Mouse (Mus musculus) liver, embryonic 14 days (tissue): Measurements from ENCODE around the gene Gm49384. TPM values are rescaled to one million over a fixed set of nuclear protein-coding genes. Genes with fewer than 3 reads are reported as not detected.

Source experiments
- polyA plus RNA-seq: library from polyadenylated mRNA; depleted of rRNA; stranded (reverse); fragments of >200 nt; gene quantifications from 2 replicates; pipeline ENCODE4 v1.2.3, GENCODE M21; 2012; rRNA removed

Gene Gm49384
- 7.2 and 8.7 TPM in 2 replicates for polyA plus RNA-seq

DNA sequence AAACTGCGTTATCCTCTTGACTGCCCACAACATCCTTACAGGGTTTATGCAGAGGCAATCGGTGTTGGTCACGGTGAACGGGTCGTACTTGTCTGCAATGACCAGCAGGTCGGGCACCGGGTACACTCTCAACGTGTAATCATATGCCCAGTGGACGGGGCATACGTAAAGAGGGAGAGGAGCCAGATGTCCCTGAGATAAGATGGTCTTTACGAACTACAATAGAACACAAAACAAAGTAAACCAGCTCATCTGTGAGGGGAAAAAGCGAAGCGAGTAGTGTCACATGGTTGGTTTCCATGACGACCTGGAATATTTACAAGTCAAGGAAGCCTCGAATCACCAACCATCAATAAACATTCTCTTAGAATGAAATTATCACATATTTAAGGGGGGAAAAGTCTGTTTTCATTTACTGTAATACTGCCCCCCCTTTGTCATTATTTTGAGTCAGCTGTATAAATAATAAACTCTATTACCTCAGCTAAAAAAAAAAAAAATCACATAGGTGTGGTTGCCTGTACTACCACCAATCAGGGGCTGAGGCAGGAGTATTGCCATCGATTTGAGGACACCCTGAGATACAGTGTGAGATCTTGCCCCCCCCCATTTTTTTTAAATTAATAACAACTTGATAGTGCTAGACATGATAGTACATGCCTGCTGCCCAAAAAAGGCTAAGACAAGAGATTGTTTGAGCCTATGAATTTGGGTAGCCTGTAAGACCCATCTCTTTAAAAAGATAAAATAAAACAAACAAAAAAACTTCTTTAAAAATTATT is at the start of gene Gm49384:
TSS of gene Gm49384 (minus strand) at position 216 of the 782 bp plus-strand sequence.

DNA sequence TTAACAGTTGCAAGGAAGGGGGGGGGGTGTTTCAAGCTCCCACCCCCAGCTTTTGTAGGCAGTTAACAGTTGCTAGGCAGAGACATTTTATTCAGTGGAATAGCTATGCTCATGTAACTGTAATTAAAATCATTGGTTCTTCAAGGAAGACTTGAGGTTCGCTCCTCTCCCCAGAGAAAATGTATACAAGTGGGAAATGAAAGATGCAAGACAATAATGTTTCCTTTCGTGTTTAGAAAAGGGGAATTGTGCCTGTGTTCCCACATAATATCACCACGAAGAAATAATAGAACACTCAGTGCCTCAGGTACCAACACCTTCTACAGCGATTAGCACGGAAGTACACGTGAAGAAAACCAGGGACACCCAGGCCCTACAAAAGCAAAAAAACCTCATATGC is 36.8 kb upstream of the Gm49384 start, which contains the start of gene Klhdc1:
TSS of gene Klhdc1 (plus strand) at position 301 of the 400 bp plus-strand sequence.

DNA sequence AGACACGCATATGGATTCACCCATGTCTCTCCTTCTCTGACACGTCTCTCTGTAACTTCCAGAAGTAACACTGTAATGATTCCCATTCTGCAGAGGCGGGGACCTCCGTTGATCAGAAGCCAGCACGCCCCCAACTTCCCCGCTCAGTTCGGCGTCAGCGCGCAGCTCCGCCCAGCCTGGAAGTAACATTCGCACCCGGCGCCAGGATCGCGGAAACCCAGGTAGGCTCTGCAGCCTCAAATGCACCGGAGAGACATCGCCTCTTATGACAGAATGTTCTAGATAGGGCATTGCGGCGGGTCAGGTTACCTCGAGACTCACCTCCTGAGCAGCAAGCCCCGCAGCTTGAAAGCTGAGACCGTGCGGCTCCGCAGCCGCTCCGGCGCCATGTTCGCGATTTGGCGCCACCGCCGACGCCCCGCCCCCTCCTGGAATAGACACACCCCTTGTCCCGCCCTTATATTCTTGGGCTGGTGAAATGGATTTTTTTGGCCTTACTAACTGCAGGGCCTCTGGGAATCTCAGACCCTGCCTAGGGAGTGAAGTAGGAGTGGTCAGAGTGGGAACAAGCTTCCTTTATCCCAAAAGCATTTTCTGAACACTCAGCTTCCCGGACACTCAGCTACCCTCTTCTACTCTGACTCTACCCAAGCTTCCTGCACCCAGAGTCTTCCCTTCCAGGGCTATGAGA is 23.9 kb upstream of the Gm49384 start, which contains the start of gene Pole2:
TSS of gene Pole2 (minus strand) at position 420 of the 691 bp plus-strand sequence.

DNA sequence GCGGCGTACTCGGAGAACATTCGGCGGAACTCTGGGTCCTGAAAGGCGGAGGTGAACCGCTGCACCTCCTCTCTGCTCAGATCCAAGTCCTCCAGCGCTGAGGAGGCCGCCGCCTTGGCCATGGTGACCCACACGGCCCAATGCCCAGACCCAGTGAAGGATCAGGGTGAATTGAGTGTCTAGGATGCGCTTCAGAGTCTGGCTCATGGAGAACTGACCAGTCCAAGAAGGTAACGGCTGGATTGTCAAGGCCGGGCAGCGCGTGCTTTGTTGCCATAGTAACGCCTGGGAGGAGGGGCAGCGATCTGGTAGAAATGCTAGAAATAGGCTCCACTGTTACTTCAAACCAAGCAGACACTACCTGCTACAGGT is 5.9 kb downstream of the Gm49384 start, which contains the start of gene Dnaaf2:
TSS of gene Dnaaf2 (minus strand) at position 266 of the 372 bp plus-strand sequence.

DNA sequence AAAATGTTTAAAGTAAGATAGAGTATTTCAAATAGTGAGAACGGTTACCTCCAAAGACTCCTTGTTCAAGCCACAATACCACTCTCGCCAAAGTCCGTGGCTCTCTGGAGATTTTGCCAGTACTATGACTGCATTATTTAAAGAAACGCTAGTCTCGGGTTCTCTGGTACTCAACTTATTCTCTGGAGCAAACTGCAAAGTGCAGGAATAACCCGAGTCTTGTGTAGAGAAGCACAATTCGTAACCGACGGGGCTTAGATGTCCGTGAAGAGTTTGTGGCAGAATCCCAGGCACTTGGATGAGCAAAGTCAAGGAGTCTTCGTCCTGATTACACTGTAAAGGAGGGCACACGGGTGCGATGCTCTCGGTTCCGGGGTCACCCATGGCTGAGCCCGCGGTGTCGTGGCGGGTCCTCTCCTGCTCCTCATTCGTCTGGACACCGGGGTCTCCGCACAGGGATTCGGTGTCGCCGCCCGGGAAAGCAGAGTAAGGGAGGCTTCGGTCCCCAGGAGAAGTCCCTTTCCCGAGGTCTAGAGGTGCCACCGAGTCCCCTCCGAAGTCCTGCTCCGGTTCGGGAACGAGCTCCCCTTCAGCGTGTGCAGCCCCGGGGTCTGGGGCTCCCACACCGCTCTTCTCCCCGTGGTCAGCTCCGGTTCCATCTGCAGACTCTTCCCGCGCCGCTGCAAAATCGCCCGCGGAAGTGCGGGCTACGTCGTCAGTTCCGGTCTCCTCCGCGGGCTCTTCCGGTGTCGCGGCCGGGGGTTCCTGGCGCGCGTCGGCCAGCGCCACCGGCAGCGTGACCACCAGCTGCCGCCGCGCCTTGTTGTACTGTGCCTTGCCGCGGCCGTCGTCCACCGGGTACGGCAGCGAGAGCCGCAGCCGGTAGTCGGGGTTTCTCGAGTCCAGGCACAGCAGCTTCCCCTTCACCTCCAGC is 7.4 kb downstream of the Gm49384 start, which contains the start of gene Gm49383:
TSS of gene Gm49383 (minus strand) at position 661 of the 934 bp plus-strand sequence.

DNA sequence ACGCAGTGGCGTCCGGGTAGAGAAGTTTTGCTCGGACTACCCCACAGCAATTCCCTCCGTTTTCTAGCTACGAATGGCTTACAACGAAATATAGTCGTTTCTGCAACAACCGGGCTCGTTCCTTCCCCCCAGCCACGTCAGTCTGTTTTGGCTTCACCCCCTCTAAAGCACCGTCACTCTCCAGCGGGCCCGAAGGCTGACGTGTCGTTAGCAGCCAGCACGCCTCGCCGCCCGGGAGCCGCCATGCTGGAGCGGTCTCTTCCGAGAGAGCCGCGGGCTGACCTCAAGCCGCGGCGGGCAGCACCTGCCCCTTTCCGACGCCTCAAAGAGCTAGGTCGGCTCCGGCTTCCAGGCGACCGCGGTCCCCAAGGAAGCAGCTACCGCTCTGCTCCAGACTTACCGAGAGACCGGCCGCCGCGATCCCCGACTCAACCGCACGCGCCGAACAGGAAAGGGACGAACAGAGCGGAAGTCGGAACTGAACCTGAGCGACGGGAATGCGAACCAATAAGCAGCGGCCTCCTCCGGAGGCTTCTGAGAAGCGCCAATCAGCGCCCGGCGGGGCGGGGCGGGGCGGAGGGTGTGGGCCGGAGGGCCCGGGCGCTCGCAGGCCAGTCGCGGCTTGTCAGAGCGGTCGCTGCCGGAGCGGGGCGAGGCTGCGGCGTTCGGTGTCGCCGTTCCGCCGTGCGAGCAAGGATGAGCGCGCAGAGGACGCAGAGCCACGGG is 20.3 kb downstream of the Gm49384 start, which contains the start of the genes Rpl36al and Mgat2:
TSS of gene Rpl36al (minus strand) at position 501 of the 726 bp plus-strand sequence.
TSS of gene Mgat2 (plus strand) at position 575 of the 726 bp plus-strand sequence.

DNA sequence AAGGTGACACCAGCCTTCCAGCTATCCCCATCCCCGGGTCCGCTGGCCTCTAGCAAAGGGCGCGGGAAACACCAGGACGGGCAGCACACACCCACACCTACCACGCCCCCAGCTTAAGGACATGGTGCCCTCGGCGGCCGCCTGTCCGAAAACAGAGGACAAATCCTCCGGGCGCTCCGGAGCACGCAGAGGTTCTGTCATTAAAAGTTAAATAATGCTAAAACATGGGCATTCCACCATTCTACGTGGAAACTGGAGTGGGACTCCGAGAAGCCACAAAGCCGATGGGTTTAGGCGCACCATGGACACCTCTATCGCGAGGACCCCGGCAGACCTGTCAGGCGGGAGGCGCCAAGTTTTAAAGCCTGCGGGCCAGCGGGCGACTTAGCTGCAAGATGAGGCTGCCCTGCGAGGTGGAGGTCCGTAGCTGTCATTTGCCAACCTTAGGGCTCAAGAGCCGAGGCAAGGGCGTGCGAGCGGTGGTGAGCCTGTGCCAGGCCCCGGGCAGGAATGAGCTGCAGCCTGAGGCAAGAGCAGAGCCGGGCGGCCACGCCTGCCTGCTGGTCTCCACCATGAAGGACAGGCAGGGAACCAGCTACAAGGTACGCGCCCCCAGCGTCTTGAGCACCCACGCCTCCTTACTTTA is 35.5 kb downstream of the Gm49384 start, which contains the start of gene Lrr1:
TSS of gene Lrr1 (plus strand) at position 354 of the 646 bp plus-strand sequence.

DNA sequence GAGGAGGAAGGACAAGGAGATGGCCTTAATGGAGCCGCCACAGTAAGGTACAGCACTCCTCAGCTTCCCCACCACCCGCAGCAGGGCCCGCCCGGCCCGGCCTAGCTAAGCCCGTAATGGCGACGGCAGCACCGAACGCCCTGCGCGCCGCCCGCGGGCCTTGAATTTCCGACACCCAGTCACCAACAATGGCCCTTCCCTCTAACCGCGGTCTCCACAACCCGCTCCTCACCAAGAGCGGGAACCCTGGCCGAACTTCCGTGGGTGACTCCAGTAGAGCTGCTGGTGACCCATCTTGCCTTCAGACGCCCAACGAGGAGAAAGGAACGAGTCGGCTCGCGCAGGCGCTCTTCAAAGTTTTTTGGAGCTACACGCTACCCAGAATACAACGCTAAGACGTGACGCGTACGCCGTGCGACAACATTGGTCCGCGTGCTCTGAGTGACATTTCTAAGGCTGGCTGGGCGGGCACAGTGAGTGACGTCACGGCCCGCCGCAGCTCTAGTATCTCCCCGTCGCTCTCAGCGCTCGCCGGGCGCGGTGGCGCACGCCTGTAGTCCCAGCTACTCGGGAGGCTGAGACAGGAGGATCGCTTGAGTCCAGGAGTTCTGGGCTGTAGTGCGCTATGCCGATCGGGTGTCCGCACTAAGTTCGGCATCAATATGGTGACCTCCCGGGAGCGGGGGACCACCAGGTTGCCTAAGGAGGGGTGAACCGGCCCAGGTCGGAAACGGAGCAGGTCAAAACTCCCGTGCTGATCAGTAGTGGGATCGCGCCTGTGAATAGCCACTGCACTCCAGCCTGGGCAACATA is 45.1 kb downstream of the Gm49384 start, which contains the start of gene Rps29:
TSS of gene Rps29 (minus strand) at position 422 of the 813 bp plus-strand sequence.

Other genes with a start within 250 kb of the Gm49384 start
- gene Rps29, start 45.1 kb downstream of the Gm49384 start, polyA plus RNA-seq = 1,487 and 1,680 TPM in 2 replicates
- gene Lrr1, start 35.5 kb downstream of the Gm49384 start, polyA plus RNA-seq = 11.7 and 13.8 TPM in 2 replicates
- 563 and 595 TPM in 2 replicates for gene Rpl36al, start 20.2 kb downstream of the Gm49384 start, polyA plus RNA-seq
- gene Mgat2, start 20.1 kb downstream of the Gm49384 start, polyA plus RNA-seq = 10.3 and 12.5 TPM in 2 replicates
- 5.1 and 6.2 TPM in 2 replicates for gene Gm49383, start 7.2 kb downstream of the Gm49384 start, polyA plus RNA-seq
- gene Dnaaf2, start 5.8 kb downstream of the Gm49384 start, polyA plus RNA-seq = 2.9 and 3.6 TPM in 2 replicates
- gene Pole2, start 23.9 kb upstream of the Gm49384 start, polyA plus RNA-seq = 26.3 and 30.3 TPM in 2 replicates
- 0.86 and 1.7 TPM in 2 replicates for gene Klhdc1, start 36.9 kb upstream of the Gm49384 start, polyA plus RNA-seq
- 41.5 and 47.7 TPM in 2 replicates for gene Klhdc2, start 92.4 kb upstream of the Gm49384 start, polyA plus RNA-seq
- gene Nemf, start 152.9 kb upstream of the Gm49384 start, polyA plus RNA-seq = 12.4 and 13.3 TPM in 2 replicates
- 39.8 and 46.5 TPM in 2 replicates for gene Arf6, start 167.9 kb upstream of the Gm49384 start, polyA plus RNA-seq
- 0.15 and 0.16 TPM in 2 replicates for gene Gm9887, start 168.2 kb upstream of the Gm49384 start, polyA plus RNA-seq